Mouse (Mus musculus) thymus, postnatal 10 days (tissue): ENCODE results near the gene Acr.

Experiments
- DNase-seq, 2 experiments: peaks; one replicate each; pipeline ENCODE4 v3.0.0; 2021; ENCODE audit warnings: low spot score in 2 of 2

Acr gene

GRCm38 (mm10) chr15:89622312-89622958 is 54.3 kb downstream of the Acr start:
- DNase-seq, result peak in 1 of 2 experiments; percentile 26

GRCm38 (mm10) chr15:89622959-89623625 is 55.0 kb downstream of the Acr start:
- no peak for DNase-seq

GRCm38 (mm10) chr15:89623626-89623959 is 55.5 kb downstream of the Acr start:
- DNase-seq, result peak in 1 of 2 experiments; percentile 45
